Mouse (Mus musculus): ENCODE measurements around the gene Akt3. TPM values are rescaled to one million over a fixed set of nuclear protein-coding genes. Genes with fewer than 3 reads are reported as not detected.
A peak's percentile ranks its signal among the peaks of the same experiment; 100 is the strongest.

Akt3 gene
- polyA plus RNA-seq, 1 experiment from 2014 or later = 11.5 TPM

GRCm38 (mm10) chr1:177065732-177066131, 192.3 kb downstream of the Akt3 start:
- no peak overlapping the region for H3K4me3 ChIP-seq (ENCODE audit: low read depth, low read length)
- H3K36me3 ChIP-seq (ENCODE audit: control insufficient read depth, insufficient read depth, low read length) = no peaks in the 10 kb centered on the region
- no peaks in the 10 kb centered on the region for H3K4me1 ChIP-seq (ENCODE audit: control insufficient read depth, insufficient read depth, low read length)
- H3K27me3 ChIP-seq (ENCODE audit: control insufficient read depth, insufficient read depth, low read length) = no peaks in the 10 kb centered on the region
- H3K27ac ChIP-seq (ENCODE audit: low read length) = no peak overlapping the region
- H3K9me3 ChIP-seq (ENCODE audit: control insufficient read depth, low read depth, low read length) = no peaks in the 10 kb centered on the region
- H3K4me2 ChIP-seq (replicated peaks; ENCODE audit: low read depth, low read length) = no peak overlapping the region
- no peak overlapping the region for H3K9ac ChIP-seq (replicated peaks; ENCODE audit: low read depth, low read length)
- ATAC-seq (ENCODE audit: insufficient number of reproducible peaks, insufficient read depth, low FRiP score, low read depth) = no peak

GRCm38 (mm10) chr1:177061761-177062160, 196.2 kb downstream of the Akt3 start:
- Histone ChIP-seq H3K9ac (replicated peaks; ENCODE audit: low read depth, low read length) (no peak overlapping the region), H3K36me3 (ENCODE audit: control insufficient read depth, insufficient read depth, low read length) (no peaks in the 10 kb centered on the region), H3K9me3 (ENCODE audit: control insufficient read depth, low read depth, low read length) (no peaks in the 10 kb centered on the region), H3K27me3 (ENCODE audit: control insufficient read depth, insufficient read depth, low read length) (no peaks in the 10 kb centered on the region), H3K27ac (ENCODE audit: low read length) (no peak overlapping the region), H3K4me3 (ENCODE audit: low read depth, low read length) (no peak overlapping the region), H3K4me2 (replicated peaks; ENCODE audit: low read depth, low read length) (no peak overlapping the region), H3K4me1 (ENCODE audit: control insufficient read depth, insufficient read depth, low read length) (no peaks in the 10 kb centered on the region)
- no peak for ATAC-seq (ENCODE audit: insufficient number of reproducible peaks, insufficient read depth, low FRiP score, low read depth)
- 82% methylated on average over 2 of the region's 2 CpGs for WGBS

GRCm38 (mm10) chr1:177054891-177055290, 203.1 kb downstream of the Akt3 start:
- no peak for ATAC-seq (ENCODE audit: insufficient number of reproducible peaks, insufficient read depth, low FRiP score, low read depth)
- no peaks in the 10 kb centered on the region for H3K4me1 ChIP-seq (ENCODE audit: control insufficient read depth, insufficient read depth, low read length)
- no peaks in the 10 kb centered on the region for H3K36me3 ChIP-seq (ENCODE audit: control insufficient read depth, insufficient read depth, low read length)
- no peak overlapping the region for H3K9ac ChIP-seq (replicated peaks; ENCODE audit: low read depth, low read length)
- H3K4me2 ChIP-seq (replicated peaks; ENCODE audit: low read depth, low read length) = no peak overlapping the region
- H3K9me3 ChIP-seq (ENCODE audit: control insufficient read depth, low read depth, low read length) = no peaks in the 10 kb centered on the region
- H3K4me3 ChIP-seq (ENCODE audit: low read depth, low read length) = no peak overlapping the region
- H3K27me3 ChIP-seq (ENCODE audit: control insufficient read depth, insufficient read depth, low read length) = no peaks in the 10 kb centered on the region
- no peak overlapping the region for H3K27ac ChIP-seq (ENCODE audit: low read length)
- 77% methylated on average over 2 of the region's 2 CpGs for WGBS

- ATAC-seq (ENCODE audit: insufficient number of reproducible peaks, insufficient read depth, low FRiP score, low read depth) = no peak
- no peak overlapping the region for H3K4me3 ChIP-seq (ENCODE audit: low read depth, low read length)
- no peaks in the 10 kb centered on the region for H3K4me1 ChIP-seq (ENCODE audit: control insufficient read depth, insufficient read depth, low read length)
- H3K4me2 ChIP-seq (replicated peaks; ENCODE audit: low read depth, low read length) = no peak overlapping the region
- 74% methylated on average over 11 of the region's 11 CpGs for WGBS
- H3K9me3 ChIP-seq (ENCODE audit: control insufficient read depth, low read depth, low read length) = no peaks in the 10 kb centered on the region
- H3K27ac ChIP-seq (ENCODE audit: low read length) = no peak overlapping the region
- H3K27me3 ChIP-seq (ENCODE audit: control insufficient read depth, insufficient read depth, low read length) = no peaks in the 10 kb centered on the region
- H3K9ac ChIP-seq (replicated peaks; ENCODE audit: low read depth, low read length) = no peak overlapping the region
- H3K36me3 ChIP-seq (ENCODE audit: control insufficient read depth, insufficient read depth, low read length) = no peaks in the 10 kb centered on the region
Observed at GRCm38 (mm10) chr1:177051366-177051963, 206.5 kb downstream of the Akt3 start.

GRCm38 (mm10) chr1:177048773-177049172, 209.2 kb downstream of the Akt3 start:
- Histone ChIP-seq H3K27me3 (ENCODE audit: control insufficient read depth, insufficient read depth, low read length) (no peaks in the 10 kb centered on the region), H3K9me3 (ENCODE audit: control insufficient read depth, low read depth, low read length) (no peaks in the 10 kb centered on the region), H3K4me2 (replicated peaks; ENCODE audit: low read depth, low read length) (no peak overlapping the region), H3K27ac (ENCODE audit: low read length) (no peak overlapping the region), H3K4me3 (ENCODE audit: low read depth, low read length) (no peak overlapping the region), H3K36me3 (ENCODE audit: control insufficient read depth, insufficient read depth, low read length) (no peaks in the 10 kb centered on the region), H3K9ac (replicated peaks; ENCODE audit: low read depth, low read length) (no peak overlapping the region), H3K4me1 (ENCODE audit: control insufficient read depth, insufficient read depth, low read length) (no peaks in the 10 kb centered on the region)
- 91% methylated on average over 2 of the region's 2 CpGs for WGBS
- ATAC-seq (ENCODE audit: insufficient number of reproducible peaks, insufficient read depth, low FRiP score, low read depth) = no peak

GRCm38 (mm10) chr1:177046963-177047362, 211.0 kb downstream of the Akt3 start:
- Histone ChIP-seq H3K9me3 (ENCODE audit: control insufficient read depth, low read depth, low read length) (no peaks in the 10 kb centered on the region), H3K4me1 (ENCODE audit: control insufficient read depth, insufficient read depth, low read length) (no peaks in the 10 kb centered on the region), H3K4me2 (replicated peaks; ENCODE audit: low read depth, low read length) (no peak overlapping the region), H3K27me3 (ENCODE audit: control insufficient read depth, insufficient read depth, low read length) (no peaks in the 10 kb centered on the region), H3K36me3 (ENCODE audit: control insufficient read depth, insufficient read depth, low read length) (no peaks in the 10 kb centered on the region), H3K4me3 (ENCODE audit: low read depth, low read length) (no peak overlapping the region), H3K9ac (replicated peaks; ENCODE audit: low read depth, low read length) (no peak overlapping the region), H3K27ac (ENCODE audit: low read length) (peak overlapping the region; percentile 52; the same call in 1 of the 2 replicates)
- WGBS = 44% methylated on average over 2 of the region's 2 CpGs
- ATAC-seq (ENCODE audit: insufficient number of reproducible peaks, insufficient read depth, low FRiP score, low read depth) = no peak

GRCm38 (mm10) chr1:177045885-177046284, 212.1 kb downstream of the Akt3 start:
- H3K27me3 ChIP-seq (ENCODE audit: control insufficient read depth, insufficient read depth, low read length) = no peaks in the 10 kb centered on the region
- no peak for ATAC-seq (ENCODE audit: insufficient number of reproducible peaks, insufficient read depth, low FRiP score, low read depth)
- no peak overlapping the region for H3K27ac ChIP-seq (ENCODE audit: low read length)
- no peak overlapping the region for H3K4me2 ChIP-seq (replicated peaks; ENCODE audit: low read depth, low read length)
- H3K9me3 ChIP-seq (ENCODE audit: control insufficient read depth, low read depth, low read length) = no peaks in the 10 kb centered on the region
- no peak overlapping the region for H3K4me3 ChIP-seq (ENCODE audit: low read depth, low read length)
- no peaks in the 10 kb centered on the region for H3K36me3 ChIP-seq (ENCODE audit: control insufficient read depth, insufficient read depth, low read length)
- no peaks in the 10 kb centered on the region for H3K4me1 ChIP-seq (ENCODE audit: control insufficient read depth, insufficient read depth, low read length)
- no peak overlapping the region for H3K9ac ChIP-seq (replicated peaks; ENCODE audit: low read depth, low read length)

GRCm38 (mm10) chr1:177040058-177040457, 217.9 kb downstream of the Akt3 start:
- Histone ChIP-seq H3K9me3 (ENCODE audit: control insufficient read depth, low read depth, low read length) (no peaks in the 10 kb centered on the region), H3K4me3 (ENCODE audit: low read depth, low read length) (no peak overlapping the region), H3K9ac (replicated peaks; ENCODE audit: low read depth, low read length) (no peak overlapping the region), H3K36me3 (ENCODE audit: control insufficient read depth, insufficient read depth, low read length) (no peaks in the 10 kb centered on the region), H3K4me1 (ENCODE audit: control insufficient read depth, insufficient read depth, low read length) (no peaks in the 10 kb centered on the region), H3K27me3 (ENCODE audit: control insufficient read depth, insufficient read depth, low read length) (no peaks in the 10 kb centered on the region), H3K27ac (ENCODE audit: low read length) (peak overlapping the region; percentile 29; the same call in 1 of the 2 replicates), H3K4me2 (replicated peaks; ENCODE audit: low read depth, low read length) (no peak overlapping the region)
- ATAC-seq (ENCODE audit: insufficient number of reproducible peaks, insufficient read depth, low FRiP score, low read depth) = no peak
- 35% methylated on average over 4 of the region's 4 CpGs for WGBS

- H3K4me1 ChIP-seq (ENCODE audit: control insufficient read depth, insufficient read depth, low read length) = no peaks in the 10 kb centered on the region
- H3K27me3 ChIP-seq (ENCODE audit: control insufficient read depth, insufficient read depth, low read length) = no peaks in the 10 kb centered on the region
- no peak overlapping the region for H3K4me3 ChIP-seq (ENCODE audit: low read depth, low read length)
- no peak overlapping the region for H3K9ac ChIP-seq (replicated peaks; ENCODE audit: low read depth, low read length)
- no peak for ATAC-seq (ENCODE audit: insufficient number of reproducible peaks, insufficient read depth, low FRiP score, low read depth)
- no peaks in the 10 kb centered on the region for H3K9me3 ChIP-seq (ENCODE audit: control insufficient read depth, low read depth, low read length)
- no peak overlapping the region for H3K27ac ChIP-seq (ENCODE audit: low read length)
- 48% methylated on average over 6 of the region's 6 CpGs for WGBS
- no peak overlapping the region for H3K4me2 ChIP-seq (replicated peaks; ENCODE audit: low read depth, low read length)
- H3K36me3 ChIP-seq (ENCODE audit: control insufficient read depth, insufficient read depth, low read length) = no peaks in the 10 kb centered on the region
Observed at GRCm38 (mm10) chr1:177039093-177039674, 218.8 kb downstream of the Akt3 start.

All from stomach, embryonic 14.5 days (tissue).